Mouse (Mus musculus): ENCODE measurements around the gene Ptov1.

DNA sequence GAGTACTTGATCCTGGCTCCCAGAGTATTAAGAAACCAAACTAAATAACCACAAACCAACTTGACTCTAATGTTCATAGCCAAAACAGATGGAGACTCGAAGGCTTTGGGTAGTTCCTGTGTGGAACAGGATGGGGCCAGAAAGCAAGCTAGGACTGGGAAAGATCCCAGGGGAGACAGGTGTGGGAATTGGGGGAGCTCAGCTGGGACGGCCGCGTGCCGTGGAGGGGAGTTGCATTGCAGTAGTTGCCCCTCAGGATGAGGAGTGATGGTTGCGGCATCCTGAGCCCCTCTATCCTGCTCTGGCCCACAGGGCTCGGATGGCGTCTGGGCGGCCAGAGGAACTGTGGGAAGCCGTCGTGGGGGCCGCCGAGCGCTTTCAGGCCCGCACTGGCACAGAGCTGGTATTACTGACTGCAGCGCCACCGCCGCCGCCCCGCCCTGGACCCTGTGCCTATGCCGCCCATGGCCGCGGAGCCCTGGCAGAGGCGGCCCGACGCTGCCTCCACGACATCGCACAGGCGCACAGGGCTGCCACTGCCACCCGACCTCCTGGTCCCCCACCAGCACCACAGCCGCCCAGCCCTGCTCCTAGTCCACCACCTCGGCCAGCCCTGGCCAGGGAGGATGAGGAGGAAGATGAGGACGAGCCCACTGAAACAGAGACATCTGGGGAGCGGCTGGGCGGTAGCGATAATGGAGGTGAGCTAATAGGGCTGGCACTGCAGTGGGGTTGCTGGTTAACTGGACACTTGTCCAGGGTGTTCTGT, 17.1 kb downstream of the Ptov1 start:
- no peak for TF ChIP-seq CTCF (IDR thresholded peaks at IDR 0.05)
- no peak for TF ChIP-seq EP300 (IDR thresholded peaks at IDR 0.05; ENCODE audit: insufficient read depth, low read depth, low read length)
- TF ChIP-seq POLR2A (IDR thresholded peaks at IDR 0.05; ENCODE audit: insufficient read depth, low read depth, low read length), result 0 out of 2 replicates have a peak, but pooled peaks have one; percentile 13

Measured in heart, adult 2 months (tissue).